Mouse (Mus musculus) liver, adult 2 months (tissue): ENCODE measurements at regions not wholly inside any gene's neighbourhood (a gene's known extent, or its start where the extent isn't known, plus 50 kb on each side); places are given as distances from the start of the nearest gene placed in this dataset.

Experiments
- CTCF ChIP-seq: fragments of 200-500 bp; IDR thresholded peaks from 2 replicates; pipeline ENCODE4 v1.5.1; 2011; ENCODE audit warnings: low read depth, low read length, control low read depth
- POLR2A ChIP-seq: fragments of 200-500 bp; IDR thresholded peaks from 2 replicates; pipeline ENCODE4 v1.6.1; 2011; ENCODE audit warnings: low read length, control low read depth; ENCODE audit not compliant: insufficient read depth; ENCODE audit errors: extremely low read depth

GRCm38 (mm10) chr13:75531566-75531965 lies 175.0 kb upstream of the Ell2 start:
- TF ChIP-seq CTCF (no peak), POLR2A (no peak)
